Mouse (Mus musculus) stomach, embryonic 14.5 days (tissue): ENCODE results near the gene Nol4l. TPM values are rescaled to one million over a fixed set of nuclear protein-coding genes. Genes with fewer than 3 reads are reported as not detected.
"Not testable (repeated sequence)": the region's sequence is repeated elsewhere in the genome, so short reads cannot be mapped to it uniquely, and the experiment has no call there.

ENCODE experiments used
- ATAC-seq: fragments of 200-750 bp; cut with Nextera tagmentation; 2 replicates; pipeline ENCODE4 v1.8.0; 2017; ENCODE audit warnings: low read depth, moderate TSS enrichment; ENCODE audit not compliant: insufficient number of reproducible peaks, insufficient read depth, low FRiP score
- H3K27ac ChIP-seq: fragments of 300-500 bp; sonication (generic); 2 replicates; pipeline ENCODE4 v1.5.1; 2014; ENCODE audit warnings: mild to moderate bottlenecking, low read length, moderate library complexity, mixed read lengths
- H3K27me3 ChIP-seq: fragments of 300-500 bp; sonication (generic); 2 replicates; pipeline ENCODE4 v1.6.1; 2014; ENCODE audit warnings: low read length, control low read depth, mixed read lengths; ENCODE audit not compliant: control insufficient read depth, insufficient read depth
- H3K36me3 ChIP-seq: fragments of 300-500 bp; sonication (generic); 2 replicates; pipeline ENCODE4 v1.6.1; 2014; ENCODE audit warnings: mild to moderate bottlenecking, control low read depth, low read length, moderate library complexity, mixed read lengths; ENCODE audit not compliant: control insufficient read depth, insufficient read depth
- H3K4me1 ChIP-seq: fragments of 300-500 bp; sonication (generic); 2 replicates; pipeline ENCODE4 v1.6.1; 2014; ENCODE audit warnings: low read length, control low read depth, mixed read lengths; ENCODE audit not compliant: control insufficient read depth, insufficient read depth
- H3K4me2 ChIP-seq: fragments of 300-500 bp; sonication (generic); replicated peaks from 2 replicates; pipeline ENCODE4 v1.6.1; 2014; ENCODE audit warnings: low read depth, low read length, control low read depth
- H3K4me3 ChIP-seq: fragments of 300-500 bp; sonication (generic); 2 replicates; pipeline ENCODE4 v1.5.1; 2014; ENCODE audit warnings: low read depth, low read length, control low read depth
- H3K9ac ChIP-seq: fragments of 300-500 bp; sonication (generic); replicated peaks from 2 replicates; pipeline ENCODE4 v1.6.1; 2014; ENCODE audit warnings: low read depth, mild to moderate bottlenecking, control low read depth, low read length, moderate library complexity, mixed read lengths
- H3K9me3 ChIP-seq: fragments of 300-500 bp; sonication (generic); 2 replicates; pipeline ENCODE4 v1.6.1; 2016; ENCODE audit warnings: low read depth, low read length, control low read depth; ENCODE audit not compliant: control insufficient read depth
- WGBS: fragments of 180-500 bp; shearing (Covaris S2); extraction: QIAGEN DNeasy Blood & Tissue Kit; methylation state at CpG from one replicate; pipeline ENCODE4 v1.1.7; 2014; 5-methylcytosine and 5-hydroxymethylcytosine counted together
- polyA plus RNA-seq: library from polyadenylated mRNA; unstranded; fragments of >200 nt; fragmentation: Nextera tagmentation; extraction: Ambion mirVana; gene quantifications from 2 replicates; pipeline ENCODE4 v1.2.1, GENCODE M21; 2014

Nol4l gene
- polyA plus RNA-seq, 1 experiment from 2014 or later: 17.7 TPM

DNA sequence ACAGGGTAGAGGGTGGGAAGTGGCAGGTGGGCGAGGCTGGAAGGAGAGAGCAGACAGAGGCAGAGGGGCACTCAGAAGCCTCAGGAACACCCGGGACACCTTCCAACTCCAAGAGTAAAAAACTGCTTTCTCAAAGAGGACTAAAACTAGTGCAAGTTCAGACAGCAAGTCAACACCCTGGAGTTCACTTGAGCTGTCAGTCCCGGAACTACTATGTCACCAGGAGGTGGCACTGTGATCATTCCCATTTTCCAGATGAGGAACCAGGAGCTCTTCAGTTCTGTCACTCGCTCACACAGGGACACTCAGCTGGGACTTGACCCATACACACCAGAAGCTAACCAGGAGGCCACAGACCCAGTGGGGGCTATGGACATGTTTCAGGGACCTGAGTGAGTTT is 30.6 kb downstream of the Nol4l start:
- Histone ChIP-seq H3K4me3 (no peak overlapping the region), H3K36me3 (no peaks in the 10 kb centered on the region), H3K9ac (no peak overlapping the region), H3K27me3 (no peaks in the 10 kb centered on the region), H3K4me2 (no peak overlapping the region), H3K9me3 (no peaks in the 10 kb centered on the region), H3K4me1 (peaks cover 14% of the 10 kb centered on the region), H3K27ac (no peak overlapping the region)
- WGBS: 60% methylated on average over 4 of the region's 4 CpGs
- no peak for ATAC-seq

DNA sequence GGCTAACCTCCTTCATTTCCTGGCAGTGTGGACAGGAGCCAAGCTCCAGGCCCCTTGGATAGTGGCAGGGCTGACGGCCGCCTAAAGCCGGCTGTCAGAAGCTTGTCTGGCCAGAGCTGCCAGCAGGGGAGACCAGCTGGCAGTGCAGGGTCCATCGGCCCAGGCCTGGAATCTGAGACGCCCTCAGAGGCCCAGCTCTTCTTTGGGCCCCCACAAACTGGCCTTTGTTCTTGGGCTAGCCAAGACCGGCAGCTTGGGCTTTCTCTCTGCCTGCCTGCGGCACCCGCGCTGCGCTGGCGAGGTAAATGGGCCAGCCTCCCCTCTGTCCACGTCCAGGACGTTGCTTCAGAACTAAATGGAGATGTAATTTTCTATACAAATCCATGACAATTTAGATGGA is 32.9 kb downstream of the Nol4l start:
- Histone ChIP-seq H3K4me2 (no peak overlapping the region), H3K9ac (no peak overlapping the region), H3K27me3 (no peaks in the 10 kb centered on the region), H3K36me3 (no peaks in the 10 kb centered on the region), H3K27ac (no peak overlapping the region), H3K4me3 (no peak overlapping the region), H3K9me3 (no peaks in the 10 kb centered on the region), H3K4me1 (peaks cover 25% of the 10 kb centered on the region)
- no peak for ATAC-seq
- WGBS: 57% methylated on average over 13 of the region's 13 CpGs

DNA sequence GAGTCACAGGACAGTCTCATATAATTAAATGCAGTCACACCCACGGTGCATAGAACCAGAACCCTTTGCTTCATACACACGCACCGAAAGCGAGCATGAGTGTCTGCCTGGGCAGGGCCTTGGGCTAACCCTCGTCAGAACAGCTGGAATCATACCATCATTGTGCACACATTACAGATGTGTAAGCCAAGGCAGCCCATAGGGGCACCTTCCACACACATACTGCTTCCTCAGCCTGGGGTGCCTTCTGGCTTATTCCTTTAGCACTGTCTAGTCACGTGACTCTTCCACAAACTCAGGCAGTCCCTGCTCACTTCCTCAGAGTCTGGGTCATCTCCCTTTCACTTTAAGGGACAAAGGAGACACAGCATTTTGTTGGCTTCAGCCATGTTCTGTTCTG is 33.5 kb downstream of the Nol4l start:
- Histone ChIP-seq H3K4me3 (no peak overlapping the region), H3K4me2 (no peak overlapping the region), H3K9ac (no peak overlapping the region), H3K4me1 (peaks cover 28% of the 10 kb centered on the region), H3K27me3 (no peaks in the 10 kb centered on the region), H3K36me3 (no peaks in the 10 kb centered on the region), H3K27ac (no peak overlapping the region), H3K9me3 (no peaks in the 10 kb centered on the region)
- WGBS: 83% methylated on average over 6 of the region's 6 CpGs
- ATAC-seq: no peak

DNA sequence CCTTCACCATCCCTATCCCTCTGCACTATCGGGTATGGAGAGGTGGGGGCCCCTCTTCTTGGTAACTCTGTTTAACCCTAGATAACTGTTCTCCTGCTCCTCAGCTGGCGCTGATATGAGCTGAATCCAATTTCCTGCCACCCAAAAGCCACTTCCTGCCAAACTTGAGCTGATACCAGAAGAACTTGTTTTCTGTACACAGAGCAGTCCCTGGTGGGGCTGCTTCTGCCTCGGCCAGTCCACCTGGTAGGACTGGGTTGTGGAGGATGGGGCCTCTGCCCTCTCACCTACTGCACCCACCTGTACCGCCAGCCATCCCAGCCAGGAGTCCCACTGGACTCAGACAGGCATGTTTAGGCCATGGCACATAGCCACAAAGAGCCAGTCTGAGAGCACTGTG is 34.0 kb downstream of the Nol4l start:
- Histone ChIP-seq H3K4me2 (no peak overlapping the region), H3K9me3 (no peaks in the 10 kb centered on the region), H3K9ac (no peak overlapping the region), H3K36me3 (no peaks in the 10 kb centered on the region), H3K4me1 (peaks cover 28% of the 10 kb centered on the region), H3K27ac (no peak overlapping the region), H3K27me3 (no peaks in the 10 kb centered on the region), H3K4me3 (no peak overlapping the region)
- ATAC-seq: no peak
- 63% methylated on average over 4 of the region's 4 CpGs for WGBS

DNA sequence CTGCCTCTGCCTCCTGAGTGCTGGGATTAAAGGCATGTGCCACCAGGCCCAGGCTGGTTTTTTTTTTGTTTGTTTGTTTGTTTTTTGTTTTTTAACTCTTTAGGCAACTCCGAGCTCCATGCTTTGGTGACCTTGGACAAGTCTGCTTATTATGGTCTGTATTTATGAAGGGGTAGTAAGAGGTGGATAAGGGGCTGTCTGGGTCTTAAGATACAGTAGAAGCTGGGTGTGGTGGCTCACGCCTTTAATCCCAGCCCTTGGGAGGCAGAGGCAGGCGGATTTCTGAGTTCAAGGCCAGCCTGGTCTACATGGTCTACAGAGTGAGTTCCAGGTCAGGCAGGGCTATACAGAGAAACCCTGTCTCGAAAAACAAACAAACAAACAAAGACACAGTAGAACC is 34.4 kb downstream of the Nol4l start:
- 87% methylated on average over 4 of the region's 4 CpGs for WGBS
- peaks cover 28% of the 10 kb centered on the region for H3K4me1 ChIP-seq
- not testable (repeated sequence) for H3K4me3 ChIP-seq, H3K9me3 ChIP-seq, ATAC-seq, H3K4me2 ChIP-seq, H3K27me3 ChIP-seq, H3K9ac ChIP-seq, H3K27ac ChIP-seq, H3K36me3 ChIP-seq

DNA sequence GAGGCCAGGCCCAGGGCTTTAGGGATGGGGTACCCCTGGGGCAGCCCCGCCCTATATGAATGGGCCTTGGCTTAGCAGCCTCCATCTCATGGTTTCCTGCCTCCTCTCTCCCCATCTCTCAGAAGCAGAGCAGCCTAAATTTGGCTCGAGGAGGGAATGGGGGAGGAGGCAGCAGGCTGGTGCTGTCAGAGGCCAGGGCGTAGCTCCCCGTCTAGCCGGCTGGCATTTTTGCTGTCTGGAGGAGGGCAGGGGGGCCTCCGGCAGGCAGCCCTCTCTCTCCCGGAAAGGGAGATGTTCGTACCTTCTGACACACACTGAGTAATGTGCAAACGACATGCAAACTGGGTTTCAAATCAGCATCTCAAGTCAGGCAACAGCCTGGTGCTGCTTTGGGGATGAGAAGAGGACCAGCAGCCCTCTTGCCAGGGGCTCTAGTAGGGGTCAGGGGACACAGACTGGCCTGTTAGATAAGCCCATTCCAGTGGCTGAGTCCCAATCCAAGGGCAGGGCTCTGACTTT is 35.4 kb downstream of the Nol4l start:
- Histone ChIP-seq H3K9ac (no peak overlapping the region), H3K4me1 (peaks cover 28% of the 10 kb centered on the region), H3K27me3 (no peaks in the 10 kb centered on the region), H3K4me3 (no peak overlapping the region), H3K36me3 (no peaks in the 10 kb centered on the region), H3K27ac (peak overlapping the region; percentile 1; the same call in 1 of the 2 replicates), H3K4me2 (no peak overlapping the region), H3K9me3 (no peaks in the 10 kb centered on the region)
- 17% methylated on average over 9 of the region's 9 CpGs for WGBS
- ATAC-seq: 0 out of 2 replicates have a peak, but pooled peaks have one; percentile 2

DNA sequence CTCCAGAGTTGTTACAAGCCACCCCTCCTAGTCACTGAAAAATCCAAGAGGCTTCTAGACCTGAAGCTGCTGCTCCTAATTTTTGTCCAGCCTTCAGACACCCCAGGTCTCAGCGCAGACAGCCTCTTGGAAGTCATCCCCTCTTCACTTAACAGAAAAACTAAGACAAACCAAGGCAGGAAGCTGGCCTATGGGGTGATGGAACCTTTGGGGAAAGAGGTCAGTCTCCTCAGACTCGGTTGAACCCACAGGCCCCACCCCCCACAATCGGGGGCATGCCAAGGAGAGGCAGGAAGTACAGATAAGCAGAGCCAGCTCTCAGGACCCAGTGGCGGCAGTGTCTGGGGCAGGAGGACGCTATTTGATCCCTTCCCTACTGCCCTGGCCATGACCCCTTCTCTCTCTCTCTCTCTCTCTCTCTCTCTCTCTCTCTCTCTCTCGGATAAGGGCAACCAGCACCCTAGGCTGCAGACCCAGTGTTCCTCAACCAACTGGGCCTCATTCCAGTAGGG is 35.9 kb downstream of the Nol4l start:
- WGBS: 13% methylated on average over 6 of the region's 6 CpGs
- H3K4me3 ChIP-seq: no peak overlapping the region
- H3K27ac ChIP-seq: peak overlapping the region; percentile 1; the same call in 1 of the 2 replicates
- peaks cover 28% of the 10 kb centered on the region for H3K4me1 ChIP-seq
- H3K36me3 ChIP-seq: no peaks in the 10 kb centered on the region
- H3K9me3 ChIP-seq: no peaks in the 10 kb centered on the region
- no peak overlapping the region for H3K9ac ChIP-seq
- ATAC-seq: peak; percentile 12; the same call in 1 of the 2 replicates
- H3K27me3 ChIP-seq: no peaks in the 10 kb centered on the region
- no peak overlapping the region for H3K4me2 ChIP-seq

DNA sequence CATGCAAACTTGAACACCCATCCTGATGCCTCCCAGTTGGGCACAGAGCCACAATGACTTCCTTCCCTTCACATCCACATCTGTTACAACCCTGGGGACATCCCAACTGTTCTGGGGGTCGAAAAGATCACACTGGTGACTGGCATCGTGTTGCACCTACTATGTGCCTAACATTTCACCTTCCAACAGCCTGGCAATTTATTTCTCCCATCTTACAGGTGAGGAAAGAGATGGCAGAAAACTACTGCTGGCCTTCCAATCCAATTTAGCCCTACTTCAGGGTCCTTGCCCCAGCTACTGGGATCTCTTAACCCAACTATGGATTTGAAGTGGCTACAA is 36.4 kb downstream of the Nol4l start:
- no peaks in the 10 kb centered on the region for H3K36me3 ChIP-seq
- peak overlapping the region; percentile 1; the same call in 1 of the 2 replicates for H3K27ac ChIP-seq
- H3K27me3 ChIP-seq: no peaks in the 10 kb centered on the region
- no peak for ATAC-seq
- no peak overlapping the region for H3K9ac ChIP-seq
- WGBS: 25% methylated on average over 2 of the region's 2 CpGs
- no peaks in the 10 kb centered on the region for H3K9me3 ChIP-seq
- H3K4me1 ChIP-seq: peaks cover 28% of the 10 kb centered on the region
- peak overlapping the region; percentile 54 for H3K4me3 ChIP-seq
- peak overlapping the region; percentile 84 for H3K4me2 ChIP-seq
